19 mouse cellular contexts compared by ENCODE assay signal in the genomic region with DNA sequence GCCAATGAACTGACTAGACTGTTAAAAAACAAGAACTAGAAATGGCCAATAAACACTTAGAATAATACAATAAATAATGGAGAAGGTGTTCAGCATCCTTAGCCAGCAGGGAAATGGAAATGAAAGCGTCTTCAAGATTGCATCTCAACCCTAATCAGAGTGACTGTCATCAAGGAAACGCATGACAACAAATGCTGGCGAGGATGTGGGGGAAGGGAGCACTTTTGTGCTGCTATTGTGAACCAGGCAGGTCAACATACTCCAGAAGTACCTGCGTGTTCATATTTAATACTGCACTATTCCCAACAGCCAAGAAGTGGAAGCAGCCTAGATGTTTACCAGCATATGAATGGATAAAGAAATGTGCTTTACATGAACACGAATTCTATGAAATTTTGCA. TPM values are rescaled to one million over a fixed set of nuclear protein-coding genes. Genes with fewer than 3 reads are reported as not detected.
"Had no signal": no experiment of that assay in that cellular context is flagged by ENCODE, and none has a peak within 500 bp of the region (broad histone marks: within the 10 kb centered on the region; RNA-seq: fewer than 3 reads in every experiment).

No protein-coding gene starts in this region.

- H3K36me3 ChIP-seq: limb, embryonic 10.5 days; liver, embryonic 15.5 days; midbrain, embryonic 13.5 days; neural tube, embryonic 12.5 days; stomach, embryonic 15.5 days had no signal

- DNase-seq: kidney, adult 18-20 months; kidney, postnatal 25 days; right cerebral cortex, postnatal 14 days had no signal

- ATAC-seq: midbrain, embryonic 13.5 days had no signal

- H3K4me2 ChIP-seq: liver, embryonic 11.5 days; liver, embryonic 15.5 days; lung, embryonic 14.5 days; midbrain, embryonic 13.5 days; neural tube, embryonic 12.5 days; stomach, embryonic 15.5 days had no signal

- H3K4me1 ChIP-seq: stomach, embryonic 15.5 days had no signal

- H3K9ac ChIP-seq: liver, embryonic 15.5 days; lung, embryonic 14.5 days; midbrain, embryonic 13.5 days; neural tube, embryonic 12.5 days; stomach, embryonic 15.5 days had no signal

- H3K27ac ChIP-seq: left cerebral cortex, adult 2 months; limb, embryonic 10.5 days; liver, embryonic 15.5 days; midbrain, embryonic 13.5 days; neural tube, embryonic 12.5 days; stomach, embryonic 15.5 days had no signal

- H3K27me3 ChIP-seq: stomach, embryonic 15.5 days had no signal

- H3K9me3 ChIP-seq: limb, embryonic 10.5 days; liver, embryonic 15.5 days; midbrain, embryonic 13.5 days; neural tube, embryonic 12.5 days; stomach, embryonic 15.5 days had no signal

- H3K4me3 ChIP-seq: left cerebral cortex, adult 2 months; limb, embryonic 10.5 days; liver, embryonic 15.5 days; midbrain, embryonic 13.5 days; neural tube, embryonic 12.5 days; stomach, embryonic 15.5 days had no signal

RNA-seq across cellular contexts. Expression of a gene that starts 53.1 kb away (rescaled TPM):
- total RNA-seq: layer of hippocampus, postnatal 25 days; left cerebral cortex, adult 2 months; left cerebral cortex, postnatal 14 days; megakaryocyte progenitor cell, adult 5-6 weeks; midbrain, postnatal 0 days had no signal
- polyA plus RNA-seq: kidney, embryonic 16.5 days; limb, embryonic 14.5 days; liver, embryonic 15.5 days; spleen, adult 2 months; urinary bladder, adult 2 months had no signal
